Mouse (Mus musculus): ENCODE measurements around the gene Lama1. TPM values are rescaled to one million over a fixed set of nuclear protein-coding genes. Genes with fewer than 3 reads are reported as not detected.

Gene Lama1
- polyA plus RNA-seq, 2 experiments: 0.57 to 1.1 TPM

DNA sequence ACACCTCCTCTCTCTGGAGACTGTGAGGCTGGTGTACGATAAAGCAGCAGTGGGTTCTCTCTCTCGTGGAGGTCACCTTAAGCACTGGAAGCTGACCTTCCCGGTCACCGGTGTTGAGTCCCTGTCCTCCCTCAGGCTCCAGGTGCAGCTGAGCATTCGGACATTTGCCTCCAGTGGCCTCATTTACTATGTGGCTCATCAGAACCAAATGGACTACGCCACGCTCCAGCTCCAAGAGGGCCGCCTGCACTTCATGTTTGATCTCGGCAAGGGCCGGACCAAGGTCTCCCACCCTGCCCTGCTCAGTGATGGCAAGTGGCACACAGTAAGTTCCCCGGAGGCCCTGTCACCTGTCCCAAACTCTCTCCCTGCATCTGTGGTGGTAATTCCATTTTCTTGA, 118.7 kb downstream of the Lama1 start:
- H3K27ac ChIP-seq: no peak overlapping the region
- no peak overlapping the region for H3K9ac ChIP-seq (replicated peaks)
- DNase-seq (ENCODE audit: low read depth in 3 of 3, low spot score in 3 of 3): no peak
- H3K27me3 ChIP-seq (ENCODE audit: control insufficient read depth, insufficient read depth, low read length): no peaks in the 10 kb centered on the region
- no peaks in the 10 kb centered on the region for H3K9me3 ChIP-seq (ENCODE audit: control insufficient read depth, low read length)
- no peaks in the 10 kb centered on the region for H3K36me3 ChIP-seq (replicated peaks; ENCODE audit: control insufficient read depth, insufficient read depth, low read depth)
- no peak overlapping the region for H3K4me3 ChIP-seq (ENCODE audit: insufficient read depth in 1 of 2, low read depth in 2 of 2, low read length in 2 of 2)
- ATAC-seq (ENCODE audit: insufficient read depth): no peak
- H3K4me2 ChIP-seq (ENCODE audit: low read depth): no peak overlapping the region
- 71% methylated on average over 11 of the region's 11 CpGs for WGBS (ENCODE audit: insufficient replicate concordance)
- H3K4me1 ChIP-seq (replicated peaks; ENCODE audit: control insufficient read depth in 2 of 2, insufficient read depth in 2 of 2, low read length in 1 of 2): no peaks in the 10 kb centered on the region
- TF ChIP-seq EP300 (IDR thresholded peaks at IDR 0.05; ENCODE audit: low read depth): no peak
- no peak for TF ChIP-seq CTCF (IDR thresholded peaks at IDR 0.05; ENCODE audit: low read depth)

DNA sequence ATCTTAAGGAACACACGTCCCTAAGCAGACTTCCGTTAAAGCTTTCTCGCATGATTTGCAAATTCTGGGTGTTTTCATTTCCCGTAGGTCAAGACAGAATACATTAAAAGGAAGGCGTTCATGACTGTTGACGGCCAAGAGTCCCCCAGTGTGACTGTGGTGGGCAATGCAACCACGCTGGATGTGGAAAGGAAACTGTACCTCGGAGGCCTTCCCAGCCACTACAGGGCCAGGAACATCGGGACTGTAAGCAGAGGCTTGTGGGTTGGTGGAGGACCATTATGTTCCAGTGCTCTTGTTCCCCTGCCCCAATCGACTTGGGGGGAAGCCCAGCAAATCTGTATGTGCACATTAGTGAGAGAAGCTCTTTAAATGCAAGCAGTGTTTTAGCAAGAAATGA, 119.9 kb downstream of the Lama1 start:
- DNase-seq (ENCODE audit: low read depth in 3 of 3, low spot score in 3 of 3): no peak
- H3K4me1 ChIP-seq (replicated peaks; ENCODE audit: control insufficient read depth in 2 of 2, insufficient read depth in 2 of 2, low read length in 1 of 2): no peaks in the 10 kb centered on the region
- no peak overlapping the region for H3K4me2 ChIP-seq (ENCODE audit: low read depth)
- no peak overlapping the region for H3K4me3 ChIP-seq (ENCODE audit: insufficient read depth in 1 of 2, low read depth in 2 of 2, low read length in 2 of 2)
- H3K36me3 ChIP-seq (replicated peaks; ENCODE audit: control insufficient read depth, insufficient read depth, low read depth): no peaks in the 10 kb centered on the region
- no peaks in the 10 kb centered on the region for H3K27me3 ChIP-seq (ENCODE audit: control insufficient read depth, insufficient read depth, low read length)
- H3K9ac ChIP-seq (replicated peaks): no peak overlapping the region
- no peak overlapping the region for H3K27ac ChIP-seq
- no peaks in the 10 kb centered on the region for H3K9me3 ChIP-seq (ENCODE audit: control insufficient read depth, low read length)
- ATAC-seq (ENCODE audit: insufficient read depth): no peak
- TF ChIP-seq EP300 (IDR thresholded peaks at IDR 0.05; ENCODE audit: low read depth): no peak
- no peak for TF ChIP-seq CTCF (IDR thresholded peaks at IDR 0.05; ENCODE audit: low read depth)
- 73% methylated on average over 10 of the region's 10 CpGs for WGBS (ENCODE audit: insufficient replicate concordance)

DNA sequence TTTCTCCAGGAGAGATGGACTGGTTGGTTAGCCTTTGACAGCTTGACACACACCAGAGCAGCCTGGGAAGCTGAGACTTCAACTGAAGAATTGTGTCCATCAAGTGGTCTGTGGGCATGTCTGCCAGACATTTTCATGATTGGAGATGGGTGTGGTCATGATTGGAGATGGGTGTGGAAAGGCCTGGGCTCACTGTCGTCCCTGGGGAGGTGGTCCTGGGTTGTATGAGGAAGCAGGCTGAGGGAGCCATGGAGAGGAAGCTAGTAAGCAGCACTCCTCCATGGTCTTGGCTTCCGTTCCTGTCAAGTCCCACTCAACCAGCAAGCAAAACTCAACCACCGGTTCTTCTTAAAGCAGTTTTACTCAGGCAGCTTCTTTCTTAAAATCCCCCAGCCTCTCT, 130.4 kb downstream of the Lama1 start:
- DNase-seq (ENCODE audit: low read depth in 3 of 3, low spot score in 3 of 3): no peak
- H3K4me2 ChIP-seq (ENCODE audit: low read depth): no peak overlapping the region
- no peak overlapping the region for H3K9ac ChIP-seq (replicated peaks)
- H3K36me3 ChIP-seq (replicated peaks; ENCODE audit: control insufficient read depth, insufficient read depth, low read depth): no peaks in the 10 kb centered on the region
- no peak for TF ChIP-seq EP300 (IDR thresholded peaks at IDR 0.05; ENCODE audit: low read depth)
- TF ChIP-seq CTCF (IDR thresholded peaks at IDR 0.05; ENCODE audit: low read depth): no peak
- ATAC-seq (ENCODE audit: insufficient read depth): no peak
- no peak overlapping the region for H3K27ac ChIP-seq
- no peaks in the 10 kb centered on the region for H3K9me3 ChIP-seq (ENCODE audit: control insufficient read depth, low read length)
- 61% methylated on average over 3 of the region's 3 CpGs for WGBS (ENCODE audit: insufficient replicate concordance)
- H3K4me1 ChIP-seq (replicated peaks; ENCODE audit: control insufficient read depth in 2 of 2, insufficient read depth in 2 of 2, low read length in 1 of 2): no peaks in the 10 kb centered on the region
- H3K27me3 ChIP-seq (ENCODE audit: control insufficient read depth, insufficient read depth, low read length): no peaks in the 10 kb centered on the region
- H3K4me3 ChIP-seq (ENCODE audit: insufficient read depth in 1 of 2, low read depth in 2 of 2, low read length in 2 of 2): no peak overlapping the region

DNA sequence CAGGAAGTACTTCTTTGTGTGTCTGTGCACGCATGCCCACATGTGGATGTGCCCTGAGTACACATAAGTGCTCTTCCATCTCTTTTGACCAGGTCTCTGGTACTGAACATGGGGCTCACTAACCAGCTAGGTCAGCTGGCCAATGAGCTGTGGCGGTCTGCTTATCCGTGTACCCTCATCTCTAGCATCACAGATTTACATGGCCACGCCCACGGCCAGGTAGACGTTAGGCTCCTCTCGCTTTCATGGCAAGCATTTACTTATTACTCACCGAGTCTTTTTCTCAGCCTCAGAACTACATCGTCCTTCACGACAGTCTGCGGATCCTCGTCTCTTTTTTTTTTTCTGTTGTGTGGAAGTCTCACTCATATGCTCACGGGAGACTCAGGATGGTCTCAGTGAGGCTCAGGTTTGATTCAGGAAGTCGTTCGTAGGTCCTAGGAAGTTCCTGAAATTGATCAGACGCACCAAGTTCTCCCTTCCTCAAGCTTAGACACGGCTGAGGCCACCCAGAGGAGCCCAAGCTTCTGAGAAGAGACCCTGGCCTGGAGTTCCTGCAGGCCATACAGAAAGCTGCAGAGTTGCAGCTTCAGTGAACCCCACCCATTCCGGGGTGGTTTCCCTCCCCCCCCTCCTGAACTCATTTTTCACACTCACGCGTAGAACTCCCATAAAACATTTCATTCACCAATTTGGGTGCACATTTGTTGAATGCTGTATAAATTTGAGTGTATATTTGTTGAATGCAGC, 139.3 kb downstream of the Lama1 start:
- Histone ChIP-seq H3K27me3 (ENCODE audit: control insufficient read depth, insufficient read depth, low read length) (no peaks in the 10 kb centered on the region), H3K4me2 (ENCODE audit: low read depth) (no peak overlapping the region), H3K36me3 (replicated peaks; ENCODE audit: control insufficient read depth, insufficient read depth, low read depth) (no peaks in the 10 kb centered on the region), H3K27ac (no peak overlapping the region), H3K9me3 (ENCODE audit: control insufficient read depth, low read length) (no peaks in the 10 kb centered on the region), H3K4me1 (replicated peaks; ENCODE audit: control insufficient read depth in 2 of 2, insufficient read depth in 2 of 2, low read length in 1 of 2) (no peaks in the 10 kb centered on the region), H3K9ac (replicated peaks) (no peak overlapping the region), H3K4me3 (ENCODE audit: insufficient read depth in 1 of 2, low read depth in 2 of 2, low read length in 2 of 2) (no peak overlapping the region)
- WGBS (ENCODE audit: insufficient replicate concordance): 79% methylated on average over 20 of the region's 20 CpGs
- ATAC-seq (ENCODE audit: insufficient read depth) (no peak), DNase-seq (ENCODE audit: low read depth in 3 of 3, low spot score in 3 of 3) (no peak)
- TF ChIP-seq EP300 (IDR thresholded peaks at IDR 0.05; ENCODE audit: low read depth): no peak
- TF ChIP-seq CTCF (IDR thresholded peaks at IDR 0.05; ENCODE audit: low read depth): no peak

DNA sequence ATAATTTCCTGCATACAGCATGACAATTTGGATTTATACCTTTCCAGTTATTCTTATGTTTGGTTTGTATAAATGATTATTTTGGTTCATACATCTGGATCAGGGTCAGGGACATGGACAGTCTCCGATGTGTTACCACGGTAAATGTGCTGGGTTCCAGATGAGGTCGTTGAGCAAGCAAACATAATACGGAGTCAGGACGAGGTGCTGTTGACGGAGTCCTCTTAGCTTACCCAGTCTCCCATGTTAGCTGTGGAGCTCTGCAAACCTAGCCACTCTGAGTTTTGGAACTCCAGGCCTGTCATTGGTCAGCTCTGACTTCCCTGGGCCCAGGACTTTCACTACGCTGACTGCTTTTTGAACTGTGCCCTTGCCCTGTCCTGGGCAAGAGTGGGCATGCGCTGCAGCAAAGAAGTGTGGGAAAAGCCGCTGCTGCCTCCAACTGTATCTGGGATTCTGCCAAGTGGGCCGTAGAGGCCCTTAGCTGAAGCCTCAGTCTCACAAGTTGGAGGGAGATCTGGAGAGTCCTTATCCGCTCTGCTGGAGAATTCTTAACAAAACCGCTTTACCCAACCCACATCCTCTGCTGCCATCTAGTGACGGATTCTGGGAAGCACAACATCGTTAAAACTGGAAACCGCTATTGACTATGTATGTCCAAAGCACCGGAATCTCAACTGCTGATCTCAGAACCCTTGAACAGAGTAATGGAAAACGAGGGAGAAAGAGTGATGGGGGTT, 140.5 kb downstream of the Lama1 start:
- DNase-seq (ENCODE audit: low read depth in 3 of 3, low spot score in 3 of 3) (peak in 2 of 3 experiments; percentile 4 to 11), ATAC-seq (ENCODE audit: insufficient read depth) (no peak)
- TF ChIP-seq EP300 (IDR thresholded peaks at IDR 0.05; ENCODE audit: low read depth) (no peak), CTCF (IDR thresholded peaks at IDR 0.05; ENCODE audit: low read depth) (peak; percentile 65)
- Histone ChIP-seq H3K4me1 (replicated peaks; ENCODE audit: control insufficient read depth in 2 of 2, insufficient read depth in 2 of 2, low read length in 1 of 2) (no peaks in the 10 kb centered on the region), H3K4me3 (ENCODE audit: insufficient read depth in 1 of 2, low read depth in 2 of 2, low read length in 2 of 2) (no peak overlapping the region), H3K27ac (no peak overlapping the region), H3K36me3 (replicated peaks; ENCODE audit: control insufficient read depth, insufficient read depth, low read depth) (no peaks in the 10 kb centered on the region), H3K9me3 (ENCODE audit: control insufficient read depth, low read length) (no peaks in the 10 kb centered on the region), H3K9ac (replicated peaks) (no peak overlapping the region), H3K27me3 (ENCODE audit: control insufficient read depth, insufficient read depth, low read length) (no peaks in the 10 kb centered on the region), H3K4me2 (ENCODE audit: low read depth) (no peak overlapping the region)
- WGBS (ENCODE audit: insufficient replicate concordance): 50% methylated on average over 17 of the region's 17 CpGs

All from liver, embryonic 14.5 days (tissue).